Mouse (Mus musculus) lung, embryonic 14.5 days (tissue): ENCODE measurements around the gene Ptprg. TPM values are rescaled to one million over a fixed set of nuclear protein-coding genes. Genes with fewer than 3 reads are reported as not detected.

ENCODE experiments used
- ATAC-seq: fragments of 200-750 bp; cut with Nextera tagmentation; 2 replicates; pipeline ENCODE4 v1.8.0; 2017; ENCODE audit warnings: mild to moderate bottlenecking, moderate TSS enrichment, moderate library complexity; ENCODE audit not compliant: insufficient read depth
- DNase-seq: peaks from one replicate; pipeline ENCODE4 v3.0.0-alpha.2; 2015
- H3K27ac ChIP-seq: fragments of 300-500 bp; sonication (generic); 2 replicates; pipeline ENCODE4 v1.5.1; 2014; ENCODE audit warnings: low read depth, mild to moderate bottlenecking, moderate library complexity
- H3K27me3 ChIP-seq: fragments of 300-500 bp; sonication (generic); 2 replicates; pipeline ENCODE4 v1.6.1; 2014; ENCODE audit warnings: low read length, control low read depth; ENCODE audit not compliant: insufficient read depth
- H3K36me3 ChIP-seq: fragments of 300-500 bp; sonication (generic); 2 replicates; pipeline ENCODE4 v1.6.1; 2014; ENCODE audit warnings: control low read depth; ENCODE audit not compliant: insufficient read depth
- H3K4me1 ChIP-seq: fragments of 300-500 bp; sonication (generic); 2 replicates; pipeline ENCODE4 v1.6.1; 2014; ENCODE audit warnings: antibody characterized with exemption, control low read depth; ENCODE audit not compliant: insufficient read depth
- H3K4me2 ChIP-seq: fragments of 300-500 bp; sonication (generic); 2 replicates; pipeline ENCODE4 v1.6.1; 2014; ENCODE audit warnings: mild to moderate bottlenecking
- H3K4me3 ChIP-seq: fragments of 300-500 bp; sonication (generic); 2 replicates; pipeline ENCODE4 v1.5.1; 2014; ENCODE audit warnings: low read depth, low read length
- H3K9ac ChIP-seq: fragments of 300-500 bp; sonication (generic); 2 replicates; pipeline ENCODE4 v1.6.1; 2014
- H3K9me3 ChIP-seq: fragments of 300-500 bp; sonication (generic); 2 replicates; pipeline ENCODE4 v1.6.1; 2016; ENCODE audit warnings: low read depth, low read length, control low read depth
- CTCF ChIP-seq: IDR thresholded peaks from 2 replicates; pipeline ENCODE4 v1.5.1; 2016; ENCODE audit warnings: antibody characterized with exemption, low read depth
- WGBS: fragments of 180-500 bp; shearing (Covaris S2); extraction: QIAGEN DNeasy Blood & Tissue Kit; methylation state at CpG from one replicate; pipeline ENCODE4 v1.1.7; 2014; 5-methylcytosine and 5-hydroxymethylcytosine counted together
- polyA plus RNA-seq: library from polyadenylated mRNA; unstranded; fragments of >200 nt; fragmentation: Nextera tagmentation; extraction: Ambion mirVana; gene quantifications from 2 replicates; pipeline ENCODE4 v1.2.1, GENCODE M21; 2014

Gene Ptprg
- polyA plus RNA-seq, 1 experiment from 2014 or later, result 43.2 TPM

GRCm38 (mm10) chr14:11555521-11556355 lies 2.4 kb downstream of the Ptprg start:
- DNase-seq, result peak; percentile 36
- peak overlapping the region; percentile 91 for H3K9ac ChIP-seq
- H3K27me3 ChIP-seq, result no peaks in the 10 kb centered on the region
- H3K27ac ChIP-seq, result 0 out of 2 replicates have a peak overlapping the region, but pooled peaks have one; percentile 2
- WGBS, result 1% methylated on average over 35 of the region's 35 CpGs
- no peak for TF ChIP-seq CTCF
- peak overlapping the region; percentile 98 for H3K4me2 ChIP-seq
- no peak for ATAC-seq
- peak overlapping the region; percentile 75 for H3K4me3 ChIP-seq
- no peaks in the 10 kb centered on the region for H3K36me3 ChIP-seq
- no peaks in the 10 kb centered on the region for H3K9me3 ChIP-seq
- peaks cover 2% of the 10 kb centered on the region; the same call in 1 of the 2 replicates for H3K4me1 ChIP-seq

GRCm38 (mm10) chr14:11556356-11557130 lies 3.2 kb downstream of the Ptprg start:
- 2% methylated on average over 26 of the region's 26 CpGs for WGBS
- Histone ChIP-seq H3K27me3 (no peaks in the 10 kb centered on the region), H3K4me1 (peaks cover 2% of the 10 kb centered on the region; the same call in 1 of the 2 replicates), H3K36me3 (no peaks in the 10 kb centered on the region), H3K9me3 (no peaks in the 10 kb centered on the region), H3K9ac (peak overlapping the region; percentile 91; the same call in 1 of the 2 replicates), H3K27ac (no peak overlapping the region), H3K4me2 (peak overlapping the region; percentile 98), H3K4me3 (peak overlapping the region; percentile 75)
- TF ChIP-seq CTCF, result peak; percentile 66
- ATAC-seq, result no peak
- DNase-seq, result peak; percentile 83

- no peak for ATAC-seq
- DNase-seq, result no peak
- Histone ChIP-seq H3K4me2 (no peak overlapping the region), H3K9me3 (no peaks in the 10 kb centered on the region), H3K27ac (no peak overlapping the region), H3K4me1 (peaks cover 2% of the 10 kb centered on the region; the same call in 1 of the 2 replicates), H3K36me3 (no peaks in the 10 kb centered on the region), H3K4me3 (no peak overlapping the region), H3K27me3 (no peaks in the 10 kb centered on the region), H3K9ac (no peak overlapping the region)
- TF ChIP-seq CTCF, result no peak
Measured at GRCm38 (mm10) chr14:11558496-11558895, 5.2 kb downstream of the Ptprg start.

- no peak for TF ChIP-seq CTCF
- Histone ChIP-seq H3K4me1 (peaks cover 2% of the 10 kb centered on the region; the same call in 1 of the 2 replicates), H3K27me3 (no peaks in the 10 kb centered on the region), H3K9ac (no peak overlapping the region), H3K9me3 (no peaks in the 10 kb centered on the region), H3K36me3 (no peaks in the 10 kb centered on the region), H3K27ac (no peak overlapping the region), H3K4me2 (no peak overlapping the region), H3K4me3 (no peak overlapping the region)
- 37% methylated on average over 8 of the region's 8 CpGs for WGBS
- ATAC-seq (no peak), DNase-seq (peak; percentile 51)
Measured at GRCm38 (mm10) chr14:11560641-11561232, 7.4 kb downstream of the Ptprg start.

GRCm38 (mm10) chr14:11561397-11561796 lies 8.1 kb downstream of the Ptprg start:
- H3K9ac ChIP-seq, result no peak overlapping the region
- TF ChIP-seq CTCF, result no peak
- H3K4me3 ChIP-seq, result no peak overlapping the region
- H3K4me1 ChIP-seq, result peaks cover 2% of the 10 kb centered on the region; the same call in 1 of the 2 replicates
- 80% methylated on average over 4 of the region's 4 CpGs for WGBS
- no peak overlapping the region for H3K4me2 ChIP-seq
- no peak for DNase-seq
- H3K36me3 ChIP-seq, result no peaks in the 10 kb centered on the region
- H3K27me3 ChIP-seq, result no peaks in the 10 kb centered on the region
- H3K27ac ChIP-seq, result no peak overlapping the region
- H3K9me3 ChIP-seq, result no peaks in the 10 kb centered on the region
- no peak for ATAC-seq

GRCm38 (mm10) chr14:11562870-11563269 lies 9.5 kb downstream of the Ptprg start:
- no peak overlapping the region for H3K4me3 ChIP-seq
- no peak for TF ChIP-seq CTCF
- no peak for ATAC-seq
- DNase-seq, result no peak
- H3K9me3 ChIP-seq, result no peaks in the 10 kb centered on the region
- H3K4me1 ChIP-seq, result no peaks in the 10 kb centered on the region; the same call in 1 of the 2 replicates
- no peaks in the 10 kb centered on the region for H3K36me3 ChIP-seq
- WGBS, result 81% methylated on average over 2 of the region's 2 CpGs
- H3K27ac ChIP-seq, result no peak overlapping the region
- no peak overlapping the region for H3K4me2 ChIP-seq
- H3K27me3 ChIP-seq, result no peaks in the 10 kb centered on the region
- H3K9ac ChIP-seq, result no peak overlapping the region

- H3K9me3 ChIP-seq, result no peaks in the 10 kb centered on the region
- no peak overlapping the region for H3K4me2 ChIP-seq
- H3K27me3 ChIP-seq, result no peaks in the 10 kb centered on the region
- no peak overlapping the region for H3K27ac ChIP-seq
- DNase-seq (no peak), ATAC-seq (no peak)
- no peak for TF ChIP-seq CTCF
- H3K4me3 ChIP-seq, result no peak overlapping the region
- no peaks in the 10 kb centered on the region for H3K36me3 ChIP-seq
- no peak overlapping the region for H3K9ac ChIP-seq
- 90% methylated on average over 5 of the region's 5 CpGs for WGBS
- H3K4me1 ChIP-seq, result no peaks in the 10 kb centered on the region; the same call in 1 of the 2 replicates
Measured at GRCm38 (mm10) chr14:11563656-11564055, 10.3 kb downstream of the Ptprg start.
